Mouse (Mus musculus): ENCODE results near the gene Btbd35f30. TPM values are rescaled to one million over a fixed set of nuclear protein-coding genes. Genes with fewer than 3 reads are reported as not detected.
"Not testable (repeated sequence)": the region's sequence is repeated elsewhere in the genome, so short reads cannot be mapped to it uniquely, and the experiment has no call there.

Gene Btbd35f30
- not detected for total RNA-seq (2021)
- long read RNA-seq, experiment 1, result 0 reads
- long read RNA-seq, experiment 2, result 0 reads

GRCm38 (mm10) chrX:32894325-32894724, at the start of gene Btbd35f30:
Btbd35f30 (plus strand) TSS chrX:32894625.
- DNase-seq (ENCODE audit: low spot score in 2 of 2), result not testable (repeated sequence)

DNA sequence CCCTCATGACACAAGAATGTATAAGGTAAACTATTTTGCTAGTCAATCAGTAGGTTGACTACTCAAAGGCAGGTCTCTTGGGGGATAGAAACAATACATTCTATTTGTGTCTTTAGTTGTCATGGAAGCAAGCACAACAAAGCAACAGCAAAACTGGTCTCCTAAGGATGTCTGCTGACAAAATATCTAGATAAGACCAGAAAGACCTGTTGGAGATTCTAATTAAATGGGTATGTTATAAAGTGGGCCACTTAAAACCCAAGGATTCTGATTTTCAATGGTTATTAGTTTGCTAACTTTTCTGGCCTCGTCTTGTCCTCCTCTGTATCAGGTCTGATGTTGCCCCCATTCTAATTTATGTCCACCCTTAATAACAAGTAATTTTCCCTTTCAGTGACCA, 47.0 kb downstream of the Btbd35f30 start, which contains the start of gene Gm21789:
Gm21789 (plus strand) TSS at position 301 of the 400 bp plus-strand sequence.
- not testable (repeated sequence) for DNase-seq (ENCODE audit: low spot score in 2 of 2)

Other genes starting within 250 kb of the Btbd35f30 start
- not detected for gene Gm5926, start 243.9 kb upstream of the Btbd35f30 start, total RNA-seq (2021)
- not detected for gene Btbd35f21, start 168.5 kb upstream of the Btbd35f30 start, total RNA-seq (2021)
- gene Gm21789, start 47.1 kb downstream of the Btbd35f30 start, total RNA-seq (2021), result not detected
- gene Btbd35f5, start 79.3 kb downstream of the Btbd35f30 start, total RNA-seq (2021), result not detected

All from adrenal gland, adult 18-20 months (tissue).